Comparison of ENCODE assay signal across 21 mouse cellular contexts in the genomic region with DNA sequence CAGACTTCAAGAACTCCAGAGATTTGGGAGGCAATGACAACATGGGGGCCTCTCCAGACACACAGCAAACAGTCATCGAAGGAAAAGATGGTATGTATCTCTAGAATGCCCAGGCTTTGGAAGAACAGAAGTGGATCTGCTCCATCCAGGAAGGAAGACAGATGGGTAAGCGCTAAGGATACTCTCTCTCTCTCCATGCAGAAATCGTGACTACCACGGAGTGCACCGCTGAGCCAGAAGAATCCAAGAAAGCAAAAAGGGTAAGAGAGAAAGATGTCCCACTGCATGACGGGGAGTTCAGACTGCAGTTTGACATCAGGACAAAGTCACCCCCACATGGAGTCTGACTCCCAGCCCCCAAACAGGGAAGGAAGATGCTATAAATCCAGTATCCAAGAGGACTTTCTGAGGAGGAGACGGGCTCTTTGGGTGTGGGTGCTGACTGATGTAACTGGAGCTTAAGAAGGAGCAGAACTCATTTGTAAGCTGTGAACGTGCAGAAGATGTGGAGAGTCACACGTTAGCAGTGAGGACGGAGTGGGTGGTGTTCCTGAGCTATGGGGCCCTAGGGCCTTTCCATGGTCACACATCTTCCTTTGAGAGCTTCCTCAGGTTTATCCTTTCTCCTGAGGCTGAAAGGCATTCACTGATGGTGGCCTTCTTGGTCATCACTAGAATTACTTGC. TPM values are rescaled to one million over a fixed set of nuclear protein-coding genes. Genes with fewer than 3 reads are reported as not detected.
"Had no signal": no experiment of that assay in that cellular context is flagged by ENCODE, and none has a peak within 500 bp of the region (broad histone marks: within the 10 kb centered on the region; RNA-seq: fewer than 3 reads in every experiment).

No protein-coding gene starts in this region.

- H3K9ac ChIP-seq: limb, embryonic 13.5 days; liver, embryonic 14.5 days; midbrain, embryonic 12.5 days; neural tube, embryonic 13.5 days had no signal

- H3K9me3 ChIP-seq: limb, embryonic 13.5 days; midbrain, embryonic 12.5 days; neural tube, embryonic 13.5 days had no signal

- H3K27ac ChIP-seq: limb, embryonic 13.5 days; liver, embryonic 14.5 days; midbrain, embryonic 12.5 days; neural tube, embryonic 13.5 days; stomach, postnatal 0 days had no signal

- H3K4me2 ChIP-seq: limb, embryonic 13.5 days; midbrain, embryonic 12.5 days; neural tube, embryonic 13.5 days had no signal

- H3K27me3 ChIP-seq: limb, embryonic 13.5 days; midbrain, embryonic 12.5 days; neural tube, embryonic 13.5 days had no signal

- H3K36me3 ChIP-seq: limb, embryonic 13.5 days; midbrain, embryonic 12.5 days; neural tube, embryonic 13.5 days had no signal

- H3K4me3 ChIP-seq: limb, embryonic 13.5 days; midbrain, embryonic 12.5 days; neural tube, embryonic 13.5 days had no signal

- DNase-seq: kidney, adult 18-20 months; kidney, postnatal 10 days; kidney, postnatal 4 days; layer of hippocampus, postnatal 36 days; lung, adult 18-20 months; retina, postnatal 1 day; thymus, postnatal 14 days had no signal

- H3K4me1 ChIP-seq: limb, embryonic 13.5 days; neural tube, embryonic 13.5 days had no signal

RNA-seq across cellular contexts. Expression of gene Fcmr, which starts 15.8 kb away (rescaled TPM):
- total RNA-seq: layer of hippocampus, adult 8-10 months; layer of hippocampus, postnatal 36 days; left cerebral cortex, postnatal 25 days had no signal
- polyA plus RNA-seq: kidney, embryonic 14.5 days; limb, embryonic 13.5 days; liver, embryonic 14.5 days; neural tube, embryonic 13.5 days; stomach, postnatal 0 days had no signal

RNA-seq across cellular contexts. Expression of gene Pigr, which starts 23.2 kb away (rescaled TPM):
- total RNA-seq: layer of hippocampus, adult 8-10 months; layer of hippocampus, postnatal 36 days; left cerebral cortex, postnatal 25 days; megakaryocyte-erythroid progenitor cell, adult 5-6 weeks had no signal
- polyA plus RNA-seq: kidney, embryonic 14.5 days; limb, embryonic 13.5 days; midbrain, embryonic 12.5 days; midbrain, embryonic 16.5 days; neural tube, embryonic 13.5 days had no signal

RNA-seq across cellular contexts. Expression of gene Il24, which starts 37.6 kb away (rescaled TPM):
- total RNA-seq: layer of hippocampus, adult 8-10 months; layer of hippocampus, postnatal 36 days; left cerebral cortex, postnatal 25 days; liver, adult 2 months; megakaryocyte-erythroid progenitor cell, adult 5-6 weeks had no signal
- polyA plus RNA-seq: intestine, embryonic 14.5 days; kidney, embryonic 14.5 days; limb, embryonic 13.5 days; liver, adult 2 months; liver, embryonic 14.5 days; lung, embryonic 16.5 days; midbrain, embryonic 12.5 days; midbrain, embryonic 16.5 days; neural tube, embryonic 13.5 days; stomach, postnatal 0 days; urinary bladder, adult 2 months had no signal

RNA-seq across cellular contexts. Expression of gene Fcamr, which starts 49.0 kb away (rescaled TPM):
- total RNA-seq: layer of hippocampus, adult 8-10 months; layer of hippocampus, postnatal 36 days; left cerebral cortex, postnatal 25 days; megakaryocyte-erythroid progenitor cell, adult 5-6 weeks had no signal
- polyA plus RNA-seq: kidney, embryonic 14.5 days; limb, embryonic 13.5 days; liver, embryonic 14.5 days; lung, embryonic 16.5 days; midbrain, embryonic 12.5 days; midbrain, embryonic 16.5 days; neural tube, embryonic 13.5 days had no signal
